Mouse (Mus musculus) liver, embryonic 14.5 days (tissue): ENCODE measurements around the gene Scarb1.

Experiments used
- CTCF ChIP-seq: IDR thresholded peaks from 2 replicates; pipeline ENCODE4 v1.5.1; 2016; ENCODE audit warnings: antibody characterized with exemption, low read depth, control low read depth
- EP300 ChIP-seq: IDR thresholded peaks from 2 replicates; pipeline ENCODE4 v1.6.1; 2016; ENCODE audit warnings: antibody characterized with exemption, low read depth

- TF ChIP-seq CTCF: no peak
- TF ChIP-seq EP300: no peak
These were observed 42.9 kb upstream of the Scarb1 start for GRCm38 (mm10) chr5:125383637-125384420.
